Mouse (Mus musculus) ovary, postnatal 36 days (tissue): ENCODE results near the gene Clba1.

Experiments used
- DNase-seq: peaks from one replicate; pipeline ENCODE4 v3.0.0; 2022; ENCODE audit warnings: low spot score, mixed read lengths

Clba1 gene

GRCm38 (mm10) chr12:112851116-112851515 is 42.4 kb downstream of the Clba1 start:
- no peak for DNase-seq

GRCm38 (mm10) chr12:112853050-112853729 is 44.5 kb downstream of the Clba1 start:
- no peak for DNase-seq

- DNase-seq: no peak
Measured at GRCm38 (mm10) chr12:112854610-112855333, 46.0 kb downstream of the Clba1 start.

- DNase-seq: no peak
Measured at GRCm38 (mm10) chr12:112856338-112856737, 47.6 kb downstream of the Clba1 start.

- no peak for DNase-seq
Measured at GRCm38 (mm10) chr12:112857021-112857925, 48.5 kb downstream of the Clba1 start.

- no peak for DNase-seq
Measured at GRCm38 (mm10) chr12:112858581-112859336, 50.0 kb downstream of the Clba1 start.

GRCm38 (mm10) chr12:112859930-112860329 is 51.2 kb downstream of the Clba1 start:
- no peak for DNase-seq

GRCm38 (mm10) chr12:112860765-112861164 is 52.0 kb downstream of the Clba1 start:
- no peak for DNase-seq

GRCm38 (mm10) chr12:112861911-112862321 is 53.2 kb downstream of the Clba1 start:
- no peak for DNase-seq

- DNase-seq: no peak
Measured at GRCm38 (mm10) chr12:112864804-112865203, 56.1 kb downstream of the Clba1 start.
